Mouse (Mus musculus) neural tube, embryonic 12.5 days (tissue): ENCODE results near the gene Plk3. TPM values are rescaled to one million over a fixed set of nuclear protein-coding genes. Genes with fewer than 3 reads are reported as not detected.
"Not testable (repeated sequence)": the region's sequence is repeated elsewhere in the genome, so short reads cannot be mapped to it uniquely, and the experiment has no call there.

Source experiments
- ATAC-seq: fragments of 200-750 bp; cut with Nextera tagmentation; 2 replicates; pipeline ENCODE4 v1.8.0; 2017; ENCODE audit warnings: low read depth, mild to moderate bottlenecking, moderate TSS enrichment, moderate library complexity; ENCODE audit not compliant: low FRiP score
- H3K27ac ChIP-seq: fragments of 300-500 bp; sonication (generic); 2 replicates; pipeline ENCODE4 v1.5.1; 2016
- H3K27me3 ChIP-seq: fragments of 300-500 bp; sonication (generic); replicated peaks from 2 replicates; pipeline ENCODE4 v1.6.1; 2016; ENCODE audit warnings: mild to moderate bottlenecking
- H3K36me3 ChIP-seq: fragments of 300-500 bp; sonication (generic); 2 replicates; pipeline ENCODE4 v1.6.1; 2016; ENCODE audit warnings: mild to moderate bottlenecking
- H3K4me1 ChIP-seq: fragments of 300-500 bp; sonication (generic); 2 replicates; pipeline ENCODE4 v1.6.1; 2016
- H3K4me2 ChIP-seq: fragments of 300-500 bp; sonication (generic); replicated peaks from 2 replicates; pipeline ENCODE4 v1.6.1; 2016; ENCODE audit warnings: mild to moderate bottlenecking
- H3K4me3 ChIP-seq: fragments of 300-500 bp; sonication (generic); 2 replicates; pipeline ENCODE4 v1.5.1; 2016
- H3K9ac ChIP-seq: fragments of 300-500 bp; sonication (generic); 2 replicates; pipeline ENCODE4 v1.6.1; 2016; ENCODE audit warnings: mild to moderate bottlenecking
- H3K9me3 ChIP-seq: fragments of 300-500 bp; sonication (generic); 2 replicates; pipeline ENCODE4 v1.6.1; 2016; ENCODE audit warnings: mild to moderate bottlenecking
- WGBS: fragments of 180-500 bp; shearing (Covaris S2); methylation state at CpG from one replicate; pipeline ENCODE4 v1.1.7; 2016; 5-methylcytosine and 5-hydroxymethylcytosine counted together
- polyA plus RNA-seq: library from polyadenylated mRNA; unstranded; fragments of >200 nt; fragmentation: Nextera tagmentation; extraction: Ambion mirVana; gene quantifications from 2 replicates; pipeline ENCODE4 v1.2.1, GENCODE M21; 2016

Gene Plk3
- 39.3 and 41.4 TPM in 2 replicates for polyA plus RNA-seq

DNA sequence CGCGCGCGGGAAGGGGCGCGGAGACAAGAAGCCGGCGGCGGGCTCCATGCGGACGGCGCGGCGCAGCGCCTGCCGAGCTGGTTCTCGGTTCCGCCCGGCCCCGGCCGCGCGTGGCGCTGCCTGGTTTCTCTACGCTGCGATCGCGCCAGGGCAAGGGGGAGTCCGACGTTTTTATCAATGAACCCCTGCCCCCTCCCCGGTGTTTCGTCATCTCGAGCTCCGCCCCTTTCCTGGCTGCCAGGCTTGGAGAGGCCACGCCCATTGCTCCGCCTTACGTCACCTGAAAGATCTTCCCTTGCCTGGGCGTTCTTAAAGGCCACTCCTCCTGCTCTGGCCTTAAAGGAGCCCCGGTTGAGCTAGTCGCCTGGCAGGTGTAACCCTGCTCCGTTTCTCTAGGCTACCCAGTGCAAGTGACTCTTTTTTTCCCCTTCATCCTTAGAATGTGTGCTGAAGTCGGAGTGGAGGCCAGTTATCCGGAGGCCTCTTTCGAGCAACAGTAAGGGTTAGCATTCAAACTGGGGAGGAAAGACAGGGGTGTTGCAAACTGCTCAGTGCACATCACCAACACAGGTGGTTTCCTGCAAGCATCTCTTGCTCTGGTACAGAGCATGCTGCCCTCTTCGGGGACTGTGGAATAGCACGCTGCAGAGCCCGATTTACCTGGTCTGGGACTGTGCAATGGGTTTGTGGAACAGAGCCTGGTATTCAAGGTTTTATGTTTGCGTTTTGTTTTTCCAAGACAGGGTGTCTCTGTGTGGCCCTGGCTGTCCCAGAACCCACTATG, at the start of gene Plk3:
TSS of gene Plk3 (minus strand) at position 147 of the 784 bp plus-strand sequence.
- Histone ChIP-seq H3K27ac (peak within 1 kb of the TSS; percentile 57), H3K9ac (peak within 1 kb of the TSS; percentile 89), H3K27me3 (peaks cover 8% of the 10 kb centered on the region; the same call in 1 of the 2 replicates), H3K4me1 (peaks cover 28% of the 10 kb centered on the region), H3K36me3 (peaks cover 13% of the 10 kb centered on the region; the same call in 1 of the 2 replicates), H3K9me3 (no peaks in the 10 kb centered on the region), H3K4me3 (peak within 1 kb of the TSS; percentile 89), H3K4me2 (peak within 1 kb of the TSS; percentile 80)
- 2% methylated on average over 48 of the region's 48 CpGs for WGBS
- peak; percentile 80 for ATAC-seq

DNA sequence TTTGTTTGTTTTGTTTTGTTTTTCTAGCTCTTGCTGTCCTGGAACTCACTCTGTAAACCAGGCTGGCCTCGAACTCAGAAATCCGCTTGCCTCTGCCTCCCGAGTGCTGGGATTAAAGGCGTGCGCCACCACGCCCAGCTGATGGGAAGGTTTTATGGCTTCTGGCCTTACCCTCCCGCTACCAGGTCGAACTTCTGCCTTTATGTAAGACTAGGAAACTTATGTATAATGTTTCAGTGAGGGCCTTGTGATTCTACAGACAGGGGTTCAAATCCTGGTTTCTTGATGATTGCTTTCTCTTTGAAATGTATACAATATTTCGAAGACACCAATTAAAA, 49.0 kb upstream of the Plk3 start:
- peak; percentile 59 for ATAC-seq
- not testable (repeated sequence) for H3K27me3 ChIP-seq, H3K9me3 ChIP-seq, H3K27ac ChIP-seq
- Histone ChIP-seq H3K4me3 (peak overlapping the region; percentile 61), H3K36me3 (peaks cover 14% of the 10 kb centered on the region), H3K4me2 (peak overlapping the region; percentile 78), H3K4me1 (peaks cover 13% of the 10 kb centered on the region), H3K9ac (peak overlapping the region; percentile 60)
- WGBS: 16% methylated on average over 9 of the region's 9 CpGs

- peak within 1 kb of the TSS; percentile 78 for H3K4me2 ChIP-seq
- ATAC-seq: peak; percentile 97
- H3K27ac ChIP-seq: no peak within 1 kb of the TSS
- peak within 1 kb of the TSS; percentile 61 for H3K4me3 ChIP-seq
- H3K9ac ChIP-seq: peak within 1 kb of the TSS; percentile 60
- no peaks in the 10 kb centered on the region for H3K9me3 ChIP-seq
- peaks cover 13% of the 10 kb centered on the region for H3K4me1 ChIP-seq
- H3K27me3 ChIP-seq: no peaks in the 10 kb centered on the region
- peaks cover 20% of the 10 kb centered on the region for H3K36me3 ChIP-seq
- 2% methylated on average over 42 of the region's 42 CpGs for WGBS
These were observed 48.3 kb upstream of the Plk3 start, which contains the start of gene Kif2c for GRCm38 (mm10) chr4:117181863-117182758. Gene Kif2c, minus strand, starts transcription at chr4:117182639.

DNA sequence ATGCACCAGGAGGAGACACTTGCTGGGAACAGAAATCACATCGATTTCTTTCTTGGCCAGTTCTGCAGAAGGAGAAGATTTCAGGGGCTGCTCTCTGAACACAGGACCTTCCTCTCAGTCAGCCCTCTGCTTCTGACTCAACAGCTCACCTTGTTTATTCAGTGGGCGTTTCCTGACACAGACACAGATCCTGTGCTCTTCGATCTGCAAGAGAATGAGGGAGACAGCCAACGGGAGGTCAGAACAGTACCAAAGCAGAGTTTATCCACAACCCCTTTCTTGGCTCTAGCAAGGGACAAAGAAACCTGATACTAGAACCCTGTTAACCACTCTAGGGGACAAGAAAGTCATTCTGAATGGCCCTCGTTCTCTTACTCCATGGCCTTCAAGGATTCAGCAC, 36.2 kb upstream of the Plk3 start:
- Histone ChIP-seq H3K27me3 (no peaks in the 10 kb centered on the region), H3K4me3 (no peak overlapping the region), H3K27ac (no peak overlapping the region), H3K9ac (no peak overlapping the region), H3K4me1 (no peaks in the 10 kb centered on the region), H3K9me3 (no peaks in the 10 kb centered on the region), H3K4me2 (no peak overlapping the region), H3K36me3 (peaks cover 94% of the 10 kb centered on the region)
- ATAC-seq: no peak
- 94% methylated on average over 5 of the region's 5 CpGs for WGBS

GRCm38 (mm10) chr4:117161183-117161582, 27.4 kb upstream of the Plk3 start:
- no peaks in the 10 kb centered on the region for H3K4me1 ChIP-seq
- H3K9ac ChIP-seq: no peak overlapping the region
- peaks cover 59% of the 10 kb centered on the region for H3K36me3 ChIP-seq
- H3K27ac ChIP-seq: no peak overlapping the region
- 61% methylated on average over 4 of the region's 4 CpGs for WGBS
- no peak for ATAC-seq
- H3K9me3 ChIP-seq: no peaks in the 10 kb centered on the region
- no peak overlapping the region for H3K4me3 ChIP-seq
- H3K27me3 ChIP-seq: no peaks in the 10 kb centered on the region
- H3K4me2 ChIP-seq: no peak overlapping the region

- peaks cover 7% of the 10 kb centered on the region; the same call in 1 of the 2 replicates for H3K4me1 ChIP-seq
- 84% methylated on average over 10 of the region's 10 CpGs for WGBS
- no peaks in the 10 kb centered on the region for H3K9me3 ChIP-seq
- H3K9ac ChIP-seq: no peak overlapping the region
- ATAC-seq: no peak
- H3K27me3 ChIP-seq: no peaks in the 10 kb centered on the region
- no peak overlapping the region for H3K27ac ChIP-seq
- no peak overlapping the region for H3K4me2 ChIP-seq
- H3K4me3 ChIP-seq: no peak overlapping the region
- peaks cover 44% of the 10 kb centered on the region for H3K36me3 ChIP-seq
These were observed 25.9 kb upstream of the Plk3 start for GRCm38 (mm10) chr4:117159666-117160065.

GRCm38 (mm10) chr4:117156372-117156771, 22.6 kb upstream of the Plk3 start:
- no peaks in the 10 kb centered on the region for H3K27me3 ChIP-seq
- H3K9me3 ChIP-seq: no peaks in the 10 kb centered on the region
- no peak overlapping the region for H3K27ac ChIP-seq
- 27% methylated on average over 6 of the region's 6 CpGs for WGBS
- H3K36me3 ChIP-seq: peaks cover 44% of the 10 kb centered on the region
- H3K4me3 ChIP-seq: peak overlapping the region; percentile 98
- ATAC-seq: 0 out of 2 replicates have a peak, but pooled peaks have one; percentile 2
- H3K4me1 ChIP-seq: peaks cover 19% of the 10 kb centered on the region
- no peak overlapping the region; the same call in 1 of the 2 replicates for H3K9ac ChIP-seq
- peak overlapping the region; percentile 97 for H3K4me2 ChIP-seq

GRCm38 (mm10) chr4:117155792-117156355, 22.1 kb upstream of the Plk3 start, which contains the start of gene Rps8:
Gene Rps8, minus strand, starts transcription at chr4:117156243.
- Histone ChIP-seq H3K4me3 (peak within 1 kb of the TSS; percentile 98), H3K9me3 (no peaks in the 10 kb centered on the region), H3K36me3 (peaks cover 46% of the 10 kb centered on the region), H3K27ac (peak within 1 kb of the TSS; percentile 86), H3K27me3 (no peaks in the 10 kb centered on the region), H3K9ac (peak within 1 kb of the TSS; percentile 98), H3K4me1 (peaks cover 19% of the 10 kb centered on the region), H3K4me2 (peak within 1 kb of the TSS; percentile 97)
- under 1% methylated on average over 52 of the region's 52 CpGs for WGBS
- ATAC-seq: peak; percentile 89

DNA sequence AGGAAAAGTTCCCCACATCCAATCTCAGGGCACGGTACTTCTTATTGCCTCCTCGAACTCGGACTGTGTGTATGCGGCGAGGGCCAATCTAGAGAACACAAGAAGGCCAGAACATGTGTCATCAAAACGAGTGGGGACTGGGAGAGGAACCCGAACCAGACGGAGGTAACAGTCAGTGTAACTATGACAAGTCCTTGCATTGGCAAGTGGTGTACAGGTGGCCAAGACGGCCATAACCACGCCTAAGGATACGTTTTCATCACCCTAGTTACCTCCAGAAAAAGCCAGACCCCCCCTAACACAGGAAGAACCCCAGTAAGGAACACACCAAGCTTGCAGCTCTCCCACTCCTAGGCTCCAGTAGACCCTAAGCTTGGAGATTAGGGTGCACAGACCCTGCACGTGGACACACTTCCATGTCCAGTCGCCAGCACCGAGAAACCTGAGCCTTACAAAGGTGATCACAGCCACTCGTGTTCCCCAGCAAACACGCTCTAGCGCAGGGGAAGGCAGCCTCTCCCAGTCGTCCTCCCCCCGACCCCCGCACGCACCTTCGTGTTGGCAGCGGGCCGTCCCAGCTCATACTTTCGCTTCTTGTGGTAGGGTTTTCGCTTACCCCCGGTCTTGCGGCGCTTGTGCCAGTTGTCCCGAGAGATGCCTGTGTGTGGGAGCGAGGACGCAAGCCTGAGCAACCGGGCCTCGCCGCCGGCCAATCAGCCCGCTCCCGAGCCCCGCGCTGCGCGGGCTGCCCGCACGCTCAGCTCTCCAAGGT, 21.4 kb upstream of the Plk3 start:
- H3K4me2 ChIP-seq: peak overlapping the region; percentile 97
- H3K9ac ChIP-seq: peak overlapping the region; percentile 98
- peak; percentile 46 for ATAC-seq
- peak overlapping the region; percentile 86 for H3K27ac ChIP-seq
- H3K4me1 ChIP-seq: peaks cover 19% of the 10 kb centered on the region
- peaks cover 50% of the 10 kb centered on the region for H3K36me3 ChIP-seq
- H3K4me3 ChIP-seq: peak overlapping the region; percentile 98
- 1% methylated on average over 44 of the region's 44 CpGs for WGBS
- no peaks in the 10 kb centered on the region for H3K27me3 ChIP-seq
- no peaks in the 10 kb centered on the region for H3K9me3 ChIP-seq

DNA sequence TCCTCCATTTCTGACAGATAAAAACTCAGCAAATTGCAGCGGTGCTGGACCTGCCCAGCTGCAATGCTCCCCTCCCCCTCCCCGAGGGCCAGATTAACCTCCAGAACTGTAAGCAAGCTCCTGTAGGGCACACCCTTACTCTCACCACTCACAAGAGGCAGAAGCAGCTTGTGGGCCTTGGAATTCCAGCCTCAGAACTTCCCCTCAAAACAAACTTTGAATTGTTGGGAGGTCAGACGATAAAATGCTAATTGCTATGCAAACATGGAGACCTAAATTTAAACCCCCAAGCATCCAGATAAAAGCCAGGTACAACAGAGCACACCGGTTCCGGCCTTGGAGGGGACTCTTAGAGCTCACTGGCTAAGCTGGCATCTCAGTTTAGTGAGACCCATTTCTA, 19.0 kb upstream of the Plk3 start:
- ATAC-seq: no peak

GRCm38 (mm10) chr4:117151416-117151815, 17.7 kb upstream of the Plk3 start:
- Histone ChIP-seq H3K36me3 (peaks cover 56% of the 10 kb centered on the region), H3K9ac (no peak overlapping the region), H3K27ac (no peak overlapping the region), H3K4me1 (peaks cover 19% of the 10 kb centered on the region), H3K9me3 (no peaks in the 10 kb centered on the region), H3K4me2 (no peak overlapping the region), H3K27me3 (no peaks in the 10 kb centered on the region), H3K4me3 (no peak overlapping the region)
- no peak for ATAC-seq
- WGBS: 92% methylated on average over 1 of the region's 1 CpGs

More for the DNA sequence above, 19.0 kb upstream of the Plk3 start:
- no peaks in the 10 kb centered on the region for H3K9me3 ChIP-seq
- peaks cover 56% of the 10 kb centered on the region for H3K36me3 ChIP-seq
- H3K4me3 ChIP-seq: no peak overlapping the region
- H3K4me2 ChIP-seq: no peak overlapping the region
- no peaks in the 10 kb centered on the region for H3K27me3 ChIP-seq
- H3K9ac ChIP-seq: no peak overlapping the region
- WGBS: 90% methylated on average over 5 of the region's 5 CpGs
- no peak overlapping the region for H3K27ac ChIP-seq
- peaks cover 19% of the 10 kb centered on the region for H3K4me1 ChIP-seq
